8 mouse cellular contexts compared by ENCODE assay signal in genomic region chr11:85841980-85842379, GRCm38 (mm10). TPM values are rescaled to one million over a fixed set of nuclear protein-coding genes. Genes with fewer than 3 reads are reported as not detected.
DNase-seq lines count a peak whose midpoint lies in the region; ATAC-seq and TF ChIP-seq lines count a peak whose summit lies in the region.

No protein-coding gene starts in this region.

- no peaks in the 10 kb centered on the region for H3K36me3 ChIP-seq in heart, embryonic 13.5 days
- peaks cover 5% of the 10 kb centered on the region; the same call in 1 of the 2 replicates for H3K36me3 ChIP-seq in kidney, embryonic 16.5 days (ENCODE audit: insufficient read depth, low read length)
- no peaks in the 10 kb centered on the region for H3K36me3 ChIP-seq in small intestine, adult 2 months (ENCODE audit: control insufficient read depth, insufficient read depth, low read length)

- peaks cover 82% of the 10 kb centered on the region for H3K27me3 ChIP-seq in heart, embryonic 13.5 days (replicated peaks)
- peaks cover 43% of the 10 kb centered on the region for H3K27me3 ChIP-seq in kidney, embryonic 16.5 days (ENCODE audit: insufficient read depth, low read length)
- peaks cover 70% of the 10 kb centered on the region for H3K27me3 ChIP-seq in small intestine, adult 2 months (ENCODE audit: control insufficient read depth, insufficient read depth, low read length)

- H3K27ac ChIP-seq in heart, embryonic 13.5 days (replicated peaks): no peak overlapping the region; the same call in 1 of the 2 replicates
- H3K27ac ChIP-seq in kidney, embryonic 16.5 days (ENCODE audit: low read length): peak overlapping the region; percentile 75
- H3K27ac ChIP-seq in small intestine, adult 2 months (ENCODE audit: insufficient read depth, low read depth, low read length): no peak overlapping the region; the same call in 1 of the 2 replicates

- H3K4me2 ChIP-seq in heart, embryonic 13.5 days: peak overlapping the region; percentile 88
- peak overlapping the region; percentile 79 for H3K4me2 ChIP-seq in kidney, embryonic 16.5 days (replicated peaks; ENCODE audit: low read depth, low read length)

- DNase-seq in right cerebral cortex, postnatal 14 days: peak; percentile 50
- DNase-seq in right cerebral cortex, adult 18-20 months: no peak
- DNase-seq in embryo, embryonic 9.5 days (ENCODE audit: extremely low spot score): peak; percentile 83
- no peak for DNase-seq in layer of hippocampus, postnatal 36 days

- peak overlapping the region; percentile 73 for H3K4me3 ChIP-seq in heart, embryonic 13.5 days
- H3K4me3 ChIP-seq in kidney, embryonic 16.5 days (ENCODE audit: low read length): peak overlapping the region; percentile 74
- peak overlapping the region; percentile 36 for H3K4me3 ChIP-seq in small intestine, adult 2 months (ENCODE audit: low read depth, low read length)

- whole genome bisulfite sequencing in heart, embryonic 13.5 days: 2% methylated on average over 32 of the region's 32 CpGs
- 0% methylated on average over 32 of the region's 32 CpGs for WGBS in kidney, embryonic 16.5 days
- WGBS in small intestine, adult 2 months: under 1% methylated on average over 32 of the region's 32 CpGs

- H3K4me1 ChIP-seq in heart, embryonic 13.5 days: peaks cover 54% of the 10 kb centered on the region
- H3K4me1 ChIP-seq in kidney, embryonic 16.5 days (ENCODE audit: insufficient read depth, low read length): peaks cover 64% of the 10 kb centered on the region
- peaks cover 20% of the 10 kb centered on the region for H3K4me1 ChIP-seq in small intestine, adult 2 months (ENCODE audit: control insufficient read depth, insufficient read depth, insufficient read length, low read length)

- 0 out of 2 replicates have a peak, but pooled peaks have one; percentile 44 for ATAC-seq in heart, embryonic 13.5 days (ENCODE audit: extremely low read depth, insufficient number of reproducible peaks, low FRiP score, low TSS enrichment)
- peak; percentile 46 for ATAC-seq in kidney, embryonic 16.5 days (ENCODE audit: low FRiP score, low TSS enrichment)
- ATAC-seq in megakaryocyte, adult 5-6 weeks (ENCODE audit: poor library complexity, severe bottlenecking): peak; percentile 68

- no peaks in the 10 kb centered on the region for H3K9me3 ChIP-seq in heart, embryonic 13.5 days
- H3K9me3 ChIP-seq in kidney, embryonic 16.5 days (ENCODE audit: low read length): no peaks in the 10 kb centered on the region

- TF ChIP-seq CTCF in small intestine, adult 2 months (IDR thresholded peaks at IDR 0.05; ENCODE audit: extremely low read depth, insufficient read length, insufficient replicate concordance, low read depth, low read length): peak; percentile 66

- peak overlapping the region; percentile 80 for H3K9ac ChIP-seq in heart, embryonic 13.5 days
- peak overlapping the region; percentile 94 for H3K9ac ChIP-seq in kidney, embryonic 16.5 days (replicated peaks; ENCODE audit: low read length)

- TF ChIP-seq POLR2A in small intestine, adult 2 months (IDR thresholded peaks at IDR 0.05; ENCODE audit: low read depth, low read length): no peak

RNA-seq across cellular contexts. Expression of gene Gm11444, which starts 8.2 kb away (rescaled TPM):
- not detected in 2 replicates for polyA plus RNA-seq in heart, embryonic 13.5 days (2015; fragmentation: Nextera tagmentation; extraction: Ambion mirVana)
- polyA plus RNA-seq in kidney, embryonic 16.5 days (2015; fragmentation: Nextera tagmentation; extraction: Ambion mirVana): not detected in 2 replicates
- not detected in 2 replicates for total RNA-seq in megakaryocyte, adult 5-6 weeks (2015)
- total RNA-seq in megakaryocyte, adult 5-6 weeks (2017): not detected in 2 replicates
- not detected in 2 replicates for polyA plus RNA-seq in small intestine, adult 2 months (2012; rRNA removed)
- total RNA-seq in layer of hippocampus, postnatal 36 days (2021): not detected

RNA-seq across cellular contexts. Expression of gene Tbx2, which starts 9.6 kb away (rescaled TPM):
- polyA plus RNA-seq in heart, embryonic 13.5 days (2015; fragmentation: Nextera tagmentation; extraction: Ambion mirVana): 2.0 and 2.9 TPM in 2 replicates
- 10.3 TPM in 2 replicates for polyA plus RNA-seq in kidney, embryonic 16.5 days (2015; fragmentation: Nextera tagmentation; extraction: Ambion mirVana)
- total RNA-seq in megakaryocyte, adult 5-6 weeks (2015): 0.04 TPM in 1 of 2 replicates, not detected in the other
- 0.04 TPM in 1 of 2 replicates, not detected in the other for total RNA-seq in megakaryocyte, adult 5-6 weeks (2017)
- polyA plus RNA-seq in small intestine, adult 2 months (2012; rRNA removed): 10.2 and 19.7 TPM in 2 replicates
- total RNA-seq in layer of hippocampus, postnatal 36 days (2021): 1 to 10 TPM; 1.2 to 1.4 TPM

RNA-seq across cellular contexts. Expression of gene Tbx4, which starts 44.2 kb away (rescaled TPM):
- 2.5 and 3.2 TPM in 2 replicates for polyA plus RNA-seq in heart, embryonic 13.5 days (2015; fragmentation: Nextera tagmentation; extraction: Ambion mirVana)
- polyA plus RNA-seq in kidney, embryonic 16.5 days (2015; fragmentation: Nextera tagmentation; extraction: Ambion mirVana): 0.24 and 1.7 TPM in 2 replicates
- not detected in 2 replicates for total RNA-seq in megakaryocyte, adult 5-6 weeks (2015)
- not detected in 2 replicates for total RNA-seq in megakaryocyte, adult 5-6 weeks (2017)
- 0.23 and 0.34 TPM in 2 replicates for polyA plus RNA-seq in small intestine, adult 2 months (2012; rRNA removed)
- under 1 TPM; 0.20 to 0.22 TPM for total RNA-seq in layer of hippocampus, postnatal 36 days (2021)

Comparison
In these comparisons a context has a peak if more than half of its experiments do, and no peak if none do; other contexts are left out.
1. DNase-seq: peak in right cerebral cortex, postnatal 14 days (single experiment) and embryo, embryonic 9.5 days (single experiment); none in right cerebral cortex, adult 18-20 months (single experiment) and layer of hippocampus, postnatal 36 days (0 of 2).
2. Peak in every context shown above with its lines, with median percentiles within 50 percentile points of each other: ATAC-seq and H3K4me3 ChIP-seq.